Mouse (Mus musculus) spleen, postnatal 0 days (tissue): ENCODE measurements around the gene Klk1b24. TPM values are rescaled to one million over a fixed set of nuclear protein-coding genes. Genes with fewer than 3 reads are reported as not detected.

Source experiments
- polyA plus RNA-seq: library from polyadenylated mRNA; unstranded; fragments of >200 nt; fragmentation: Nextera tagmentation; extraction: Ambion mirVana; gene quantifications from 2 replicates; pipeline ENCODE4 v1.2.1, GENCODE M21; 2015

The Klk1b24 gene
- polyA plus RNA-seq = not detected in 2 replicates

GRCm38 (mm10) chr7:44187936-44188335, at the start of gene Klk1b24:
Klk1b24 (plus strand) TSS chr7:44188236.

GRCm38 (mm10) chr7:44197891-44198290, 9.9 kb downstream of the Klk1b24 start, which contains the start of gene Klk1b3:
Klk1b3 (plus strand) TSS chr7:44198191.

GRCm38 (mm10) chr7:44207135-44207534, 19.1 kb downstream of the Klk1b24 start, which contains the start of gene Klk1b4:
Klk1b4 (plus strand) TSS chr7:44207435.

GRCm38 (mm10) chr7:44215645-44216044, 27.6 kb downstream of the Klk1b24 start, which contains the start of gene Klk1b5:
Klk1b5 (plus strand) TSS chr7:44215945.

GRCm38 (mm10) chr7:44225076-44225475, 37.0 kb downstream of the Klk1b24 start, which contains the start of gene Klk1:
Klk1 (plus strand) TSS chr7:44225360.

GRCm38 (mm10) chr7:44235909-44236308, 47.9 kb downstream of the Klk1b24 start, which contains the start of gene Gm36864:
Gm36864 (plus strand) TSS chr7:44236177.

Other genes with a start within 250 kb of the Klk1b24 start
- not detected in 2 replicates for gene Klk1b8, start 237.6 kb upstream of the Klk1b24 start, polyA plus RNA-seq
- not detected in 2 replicates for gene Klk1b1, start 221.5 kb upstream of the Klk1b24 start, polyA plus RNA-seq
- gene Klk1b9, start 212.2 kb upstream of the Klk1b24 start, polyA plus RNA-seq = not detected in 2 replicates
- gene Klk1b11, start 192.4 kb upstream of the Klk1b24 start, polyA plus RNA-seq = not detected in 2 replicates
- gene Klk1b26, start 176.1 kb upstream of the Klk1b24 start, polyA plus RNA-seq = not detected in 2 replicates
- not detected in 2 replicates for gene Klk1b27, start 135.9 kb upstream of the Klk1b24 start, polyA plus RNA-seq
- not detected in 2 replicates for gene Klk1b21, start 85.9 kb upstream of the Klk1b24 start, polyA plus RNA-seq
- gene Klk1b22, start 75.6 kb upstream of the Klk1b24 start, polyA plus RNA-seq = not detected in 2 replicates
- gene Klk1b16, start 51.5 kb upstream of the Klk1b24 start, polyA plus RNA-seq = not detected in 2 replicates
- not detected in 2 replicates for gene Klk1b3, start 10.0 kb downstream of the Klk1b24 start, polyA plus RNA-seq
- gene Klk1b4, start 19.2 kb downstream of the Klk1b24 start, polyA plus RNA-seq = not detected in 2 replicates
- gene Klk1b5, start 27.7 kb downstream of the Klk1b24 start, polyA plus RNA-seq = not detected in 2 replicates
- gene Klk1, start 37.1 kb downstream of the Klk1b24 start, polyA plus RNA-seq = 3.1 and 6.4 TPM in 2 replicates
- gene Gm36864, start 47.9 kb downstream of the Klk1b24 start, polyA plus RNA-seq = not detected in 2 replicates
- 0.97 and 1.3 TPM in 2 replicates for gene 1700028J19Rik, start 58.5 kb downstream of the Klk1b24 start, polyA plus RNA-seq
- gene 2410002F23Rik, start 58.5 kb downstream of the Klk1b24 start, polyA plus RNA-seq = 47.8 and 54.6 TPM in 2 replicates
- gene Acp4, start 69.1 kb downstream of the Klk1b24 start, polyA plus RNA-seq = not detected in 2 replicates
- not detected in 2 replicates for gene Gm15517, start 73.2 kb downstream of the Klk1b24 start, polyA plus RNA-seq
- gene Clec11a, start 118.7 kb downstream of the Klk1b24 start, polyA plus RNA-seq = 2.0 and 3.4 TPM in 2 replicates
- 0.16 and 0.18 TPM in 2 replicates for gene Shank1, start 122.0 kb downstream of the Klk1b24 start, polyA plus RNA-seq
- gene Syt3, start 195.9 kb downstream of the Klk1b24 start, polyA plus RNA-seq = 0.12 and 0.17 TPM in 2 replicates
- gene 1700008O03Rik, start 197.6 kb downstream of the Klk1b24 start, polyA plus RNA-seq = 0.18 and 0.63 TPM in 2 replicates
- gene Lrrc4b, start 240.8 kb downstream of the Klk1b24 start, polyA plus RNA-seq = 0.06 and 0.17 TPM in 2 replicates